Mouse (Mus musculus): Measurements from ENCODE around the gene Plekhs1.

GRCm38 (mm10) chr19:56460241-56460640 lies 1.2 kb upstream of the Plekhs1 start:
- TF ChIP-seq CTCF (IDR thresholded peaks at IDR 0.05; ENCODE audit: extremely low read depth, insufficient read depth, insufficient read length, insufficient replicate concordance) = no peak
- TF ChIP-seq POLR2A (IDR thresholded peaks at IDR 0.05; ENCODE audit: low read depth, low read length) = no peak
